Mouse (Mus musculus): ENCODE measurements around the gene Gm17428.
"Not testable (repeated sequence)": the region's sequence is repeated elsewhere in the genome, so short reads cannot be mapped to it uniquely, and the experiment has no call there.

The Gm17428 gene

DNA sequence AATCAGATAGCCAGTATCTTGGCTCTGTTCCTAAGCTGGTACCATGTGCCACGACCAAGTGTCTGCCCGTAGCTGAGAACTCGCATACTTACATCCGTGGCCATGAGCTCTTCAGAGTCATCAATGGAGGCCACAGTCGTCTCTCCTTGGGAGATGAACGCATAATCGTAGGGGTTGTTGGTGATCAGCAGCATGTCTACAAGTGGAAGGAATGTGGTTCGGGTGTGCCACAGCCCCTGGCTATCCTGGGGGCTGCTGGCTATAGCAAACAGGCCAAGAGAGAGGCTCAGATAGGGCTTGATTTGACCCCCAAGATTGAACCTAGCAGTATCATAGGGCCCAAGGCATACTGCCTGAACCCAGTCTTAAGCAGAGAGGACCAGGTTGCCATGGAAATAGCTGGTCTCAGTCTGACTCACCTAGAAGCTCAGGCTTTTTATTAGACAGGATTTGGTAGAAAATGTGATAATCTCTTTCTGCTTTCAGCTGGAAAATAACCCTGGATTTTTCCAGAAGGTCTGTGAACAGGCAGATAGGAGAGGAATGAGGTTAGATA is 13.2 kb downstream of the Gm17428 start:
- no peak for DNase-seq (ENCODE audit: low spot score)

- DNase-seq (ENCODE audit: low spot score) = no peak
These were observed 15.5 kb downstream of the Gm17428 start for GRCm38 (mm10) chr14:54992196-54992595.

DNA sequence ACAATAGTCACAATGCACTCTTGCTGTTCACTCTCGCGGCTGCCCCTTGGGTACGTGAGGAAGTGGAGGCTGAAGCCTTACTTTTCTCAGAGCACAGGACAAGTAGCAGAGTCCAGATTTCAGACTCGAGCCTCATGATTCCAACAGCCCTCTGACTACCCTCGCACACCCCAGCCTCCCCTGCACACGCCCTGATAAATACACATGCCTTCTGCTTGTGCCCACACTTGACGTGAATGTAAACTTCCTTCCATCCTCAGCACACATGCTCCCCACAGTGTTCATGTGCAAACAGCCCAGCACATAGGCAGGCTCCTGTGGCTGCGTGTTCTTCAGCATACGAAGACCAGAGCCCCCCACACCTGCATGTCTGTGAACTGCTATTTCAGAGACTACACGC is 16.9 kb downstream of the Gm17428 start:
- no peak for DNase-seq (ENCODE audit: low spot score)

- DNase-seq (ENCODE audit: low spot score) = no peak
These were observed 17.6 kb downstream of the Gm17428 start, which contains the start of gene Myh7 for GRCm38 (mm10) chr14:54994136-54994868. Gene Myh7 (minus strand): TSS chr14:54994626.

DNA sequence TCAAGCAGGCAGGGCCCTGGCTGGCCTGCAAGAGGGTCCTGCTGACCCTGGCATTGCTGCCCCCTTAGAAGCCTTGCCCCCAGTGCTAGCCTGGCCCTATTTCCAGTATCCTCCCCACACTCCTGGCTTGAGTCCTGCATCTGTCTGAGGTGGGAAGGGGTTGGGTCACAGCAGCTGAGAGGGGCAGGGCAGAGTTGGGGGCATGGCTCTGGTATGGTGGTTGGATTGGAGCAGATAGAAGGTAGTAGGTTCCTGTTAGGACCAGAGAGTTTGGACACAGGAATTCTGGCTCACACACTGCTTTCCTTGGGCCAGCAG is 18.1 kb downstream of the Gm17428 start:
- no peak for DNase-seq (ENCODE audit: low spot score)

DNA sequence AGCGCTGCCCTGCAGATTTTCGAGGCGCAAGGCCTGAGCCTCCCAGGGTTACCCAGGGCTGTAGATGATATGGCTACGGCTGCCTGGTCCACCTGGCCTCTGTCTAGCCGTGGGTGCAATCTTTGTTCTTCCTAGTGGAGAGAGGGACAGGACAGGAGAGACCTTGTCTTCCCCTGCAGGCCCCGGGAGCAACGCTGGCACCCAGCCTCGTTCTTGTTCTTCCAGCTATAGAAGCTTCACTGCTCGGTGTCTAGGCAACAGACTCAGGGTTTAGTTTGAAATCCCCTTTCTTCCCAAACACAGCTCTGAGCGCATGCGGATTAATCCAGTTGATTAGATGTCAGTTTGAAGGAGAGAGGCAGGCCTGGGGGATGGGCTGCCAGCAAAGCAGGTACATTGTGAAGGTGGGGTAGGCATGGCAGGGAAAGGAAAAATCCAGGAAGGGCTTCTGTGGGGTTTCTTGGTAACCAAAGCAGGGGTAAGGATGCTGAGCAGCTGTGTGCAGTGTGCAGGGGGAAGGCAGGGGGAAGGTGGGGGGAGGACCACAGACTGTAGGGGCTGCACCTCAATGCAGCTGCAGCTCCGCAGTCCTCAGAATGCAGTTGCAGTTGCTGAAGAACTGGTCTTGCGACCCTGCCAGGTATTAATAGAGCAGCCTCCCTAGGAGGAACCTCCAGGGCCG is 18.9 kb downstream of the Gm17428 start:
- DNase-seq (ENCODE audit: low spot score) = no peak

DNA sequence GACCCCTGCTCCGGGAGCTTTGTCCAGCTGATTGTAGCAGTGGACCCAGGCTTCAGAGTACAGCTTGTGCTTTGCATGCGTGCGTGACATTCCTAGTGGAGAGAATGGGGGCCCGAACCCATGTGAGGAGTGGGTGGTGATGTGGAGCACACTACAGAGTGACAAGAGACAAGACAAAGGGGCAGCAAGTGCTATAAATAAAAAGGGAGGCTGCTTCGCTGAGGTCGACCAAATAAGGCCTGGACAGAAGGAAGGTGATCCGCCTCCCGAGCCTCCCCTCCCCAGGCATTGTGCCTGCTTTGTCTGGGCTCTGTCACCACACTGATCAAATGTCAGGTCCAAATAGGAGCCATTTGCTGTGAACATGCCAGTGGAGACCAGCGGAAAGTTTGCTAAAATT is 20.1 kb downstream of the Gm17428 start:
- no peak for DNase-seq (ENCODE audit: low spot score)

DNA sequence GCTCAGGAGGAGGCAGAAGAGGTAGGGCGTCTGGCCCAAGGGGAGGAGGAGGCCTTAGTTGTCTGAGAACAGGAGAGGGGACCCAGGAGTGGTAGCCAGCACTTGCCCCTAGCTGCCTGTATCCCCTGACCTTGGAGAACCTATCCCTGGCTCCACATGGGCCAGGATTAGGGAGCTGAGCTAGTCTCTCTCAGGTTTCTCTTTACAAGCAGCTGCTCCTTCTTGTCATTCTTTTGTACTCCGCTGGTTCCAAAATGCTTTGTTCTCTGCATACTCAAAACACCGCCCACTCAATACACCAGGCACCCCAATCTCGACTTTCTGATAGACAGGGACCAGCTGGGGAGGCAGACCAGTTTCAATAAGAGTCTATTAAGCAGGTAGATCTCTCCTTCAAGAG is 20.6 kb downstream of the Gm17428 start:
- DNase-seq (ENCODE audit: low spot score) = no peak

- no peak for DNase-seq (ENCODE audit: low spot score)
These were observed 21.9 kb downstream of the Gm17428 start for GRCm38 (mm10) chr14:54998680-54999079.

- not testable (repeated sequence) for DNase-seq (ENCODE audit: low spot score)
These were observed 23.1 kb downstream of the Gm17428 start for GRCm38 (mm10) chr14:54999868-55000267.

DNA sequence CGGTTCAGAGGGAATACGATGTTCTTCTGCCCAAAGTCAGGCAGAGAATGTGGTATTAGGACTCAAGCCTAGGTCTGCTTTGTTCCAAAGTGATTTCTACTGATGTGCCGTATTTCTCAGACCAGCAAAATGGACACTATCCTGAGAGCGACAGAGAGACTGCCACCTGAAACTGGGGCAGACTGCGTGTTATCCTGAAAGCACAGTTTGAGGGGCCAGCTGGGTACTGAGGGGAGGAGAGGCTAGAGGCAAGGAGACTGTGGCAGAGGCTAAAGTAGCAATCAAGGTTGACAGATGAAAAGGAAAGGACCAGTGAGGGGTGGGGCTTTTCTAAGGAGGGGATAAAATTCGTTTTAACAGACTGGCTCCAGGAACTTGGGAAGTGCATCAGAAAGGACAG is 24.1 kb downstream of the Gm17428 start:
- no peak for DNase-seq (ENCODE audit: low spot score)

DNA sequence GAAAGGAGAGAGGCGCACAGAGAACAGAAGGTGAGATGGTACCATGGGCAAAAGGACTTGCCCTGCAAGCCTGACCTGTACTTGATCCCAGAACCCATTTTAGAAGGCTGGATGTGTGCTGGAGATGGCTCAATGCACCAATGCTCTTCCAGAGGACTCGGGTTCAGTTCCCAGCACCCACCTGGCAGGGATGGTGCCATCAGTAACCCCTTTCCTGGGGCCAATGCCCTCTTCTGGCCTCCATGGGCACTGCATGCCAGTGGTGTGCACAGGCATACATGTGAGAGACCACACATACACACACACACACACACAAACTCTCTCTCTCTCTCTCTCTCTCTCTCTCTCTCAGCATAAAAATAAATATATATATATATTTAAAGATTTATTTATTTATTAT is 24.7 kb downstream of the Gm17428 start:
- no peak for DNase-seq (ENCODE audit: low spot score)

GRCm38 (mm10) chr14:55001938-55002686 is 25.4 kb downstream of the Gm17428 start:
- no peak for DNase-seq (ENCODE audit: low spot score)

DNA sequence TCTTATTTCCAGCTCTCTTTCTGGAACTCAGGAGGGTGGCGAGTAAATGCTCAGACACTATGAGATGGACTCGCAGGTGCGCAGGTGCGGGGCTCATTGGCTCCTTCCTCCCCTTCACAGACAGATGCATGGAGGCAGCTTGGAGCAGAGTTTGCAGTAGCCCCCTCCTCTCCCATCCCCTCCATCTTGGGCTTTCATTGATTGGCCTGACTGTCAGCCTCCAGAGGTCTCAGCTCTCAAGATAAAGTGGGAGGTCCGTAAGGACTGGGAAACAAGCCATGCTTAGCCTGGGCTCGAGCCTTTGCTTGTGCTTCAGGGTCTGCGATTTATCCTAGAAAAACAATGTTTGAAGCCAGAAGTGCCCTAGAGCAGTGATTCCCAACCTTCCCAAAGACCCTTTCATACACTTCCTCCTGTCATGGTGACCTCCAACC is 26.0 kb downstream of the Gm17428 start:
- no peak for DNase-seq (ENCODE audit: low spot score)

DNA sequence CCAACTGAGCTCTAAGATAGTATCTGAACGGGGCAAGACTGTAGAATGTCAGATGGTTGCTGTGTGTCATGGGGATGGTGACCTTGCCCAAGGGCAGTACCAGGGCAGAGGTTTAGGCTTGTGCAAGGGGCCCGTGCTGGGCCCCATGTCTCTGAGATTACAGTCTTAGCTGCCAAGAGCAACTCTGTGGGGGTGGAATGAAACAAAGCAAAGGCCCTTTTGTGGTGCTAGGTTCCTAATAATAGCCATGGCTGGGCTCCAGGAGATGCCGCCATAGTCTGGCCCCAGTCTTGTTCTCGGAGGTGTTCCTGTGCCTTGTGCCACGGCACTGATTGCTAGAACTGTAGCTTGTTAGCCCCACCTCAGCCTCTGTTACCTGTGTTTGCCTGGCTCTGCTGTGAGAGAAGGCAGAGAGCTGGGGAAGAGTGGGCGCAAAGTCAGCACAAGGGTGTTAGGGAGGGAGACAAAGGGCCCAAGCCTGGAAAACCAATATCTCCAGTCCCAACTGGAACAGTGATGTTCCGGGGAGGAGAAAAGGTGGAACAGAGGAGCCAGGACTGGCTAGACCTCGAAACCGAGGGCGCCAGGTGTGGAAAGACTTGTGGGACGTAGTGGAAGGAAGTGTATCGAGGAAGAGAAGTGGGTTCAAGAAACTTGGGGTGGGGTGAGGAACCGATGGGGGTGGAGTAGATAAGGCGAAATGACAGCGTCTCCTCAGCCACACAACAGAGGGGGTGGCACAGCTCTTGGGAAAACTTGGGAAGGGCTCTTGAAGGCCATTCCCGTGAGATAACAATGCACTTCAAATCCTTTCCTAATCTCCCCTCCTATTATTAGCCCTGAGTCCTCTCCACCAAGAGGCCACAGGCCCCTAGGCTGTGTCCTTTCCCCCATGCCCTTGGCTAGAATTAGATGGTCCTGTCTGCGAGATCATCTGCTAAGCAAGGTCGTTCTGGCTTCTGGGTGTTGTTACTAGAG is 27.4 kb downstream of the Gm17428 start:
- no peak for DNase-seq (ENCODE audit: low spot score)

DNA sequence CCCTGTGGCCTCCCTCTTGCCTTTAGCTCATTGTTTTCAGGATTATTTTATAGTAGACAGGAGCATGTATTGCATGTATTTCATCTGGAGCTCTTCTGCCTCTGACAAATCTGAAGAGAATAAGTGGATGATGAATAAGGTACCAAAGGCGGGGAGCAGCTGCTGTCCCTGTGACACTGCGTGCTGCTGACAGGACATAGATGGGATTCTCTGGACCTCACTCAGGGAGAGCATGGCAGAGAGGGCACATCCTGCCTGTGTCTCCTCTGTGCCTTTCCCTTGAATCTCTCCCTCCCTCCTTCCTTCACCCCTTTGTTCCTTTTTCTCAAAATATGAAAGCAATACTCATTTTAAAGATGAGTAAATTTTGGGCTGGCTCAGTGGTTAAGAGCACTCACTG is 28.8 kb downstream of the Gm17428 start:
- no peak for DNase-seq (ENCODE audit: low spot score)

GRCm38 (mm10) chr14:55005967-55006366 is 29.2 kb downstream of the Gm17428 start:
- no peak for DNase-seq (ENCODE audit: low spot score)

DNA sequence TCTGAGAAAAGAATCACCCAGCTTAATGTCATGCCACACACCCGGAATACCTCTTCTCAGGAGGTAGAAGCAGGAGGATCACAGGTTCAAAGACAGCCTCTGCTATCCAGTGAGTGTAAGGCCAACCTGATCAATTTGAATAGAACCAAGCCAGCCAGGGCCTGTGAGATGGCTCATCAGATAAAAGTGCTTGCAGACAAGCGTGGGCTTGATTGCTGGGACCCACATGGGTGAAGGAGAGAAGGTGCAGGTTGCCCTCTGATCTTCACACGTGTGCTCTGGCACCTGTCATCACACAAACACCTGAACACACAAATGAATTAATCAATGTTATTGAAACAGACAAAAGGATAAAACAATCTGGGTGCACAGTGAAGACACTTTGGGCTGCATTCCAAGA is 29.8 kb downstream of the Gm17428 start:
- no peak for DNase-seq (ENCODE audit: low spot score)

DNA sequence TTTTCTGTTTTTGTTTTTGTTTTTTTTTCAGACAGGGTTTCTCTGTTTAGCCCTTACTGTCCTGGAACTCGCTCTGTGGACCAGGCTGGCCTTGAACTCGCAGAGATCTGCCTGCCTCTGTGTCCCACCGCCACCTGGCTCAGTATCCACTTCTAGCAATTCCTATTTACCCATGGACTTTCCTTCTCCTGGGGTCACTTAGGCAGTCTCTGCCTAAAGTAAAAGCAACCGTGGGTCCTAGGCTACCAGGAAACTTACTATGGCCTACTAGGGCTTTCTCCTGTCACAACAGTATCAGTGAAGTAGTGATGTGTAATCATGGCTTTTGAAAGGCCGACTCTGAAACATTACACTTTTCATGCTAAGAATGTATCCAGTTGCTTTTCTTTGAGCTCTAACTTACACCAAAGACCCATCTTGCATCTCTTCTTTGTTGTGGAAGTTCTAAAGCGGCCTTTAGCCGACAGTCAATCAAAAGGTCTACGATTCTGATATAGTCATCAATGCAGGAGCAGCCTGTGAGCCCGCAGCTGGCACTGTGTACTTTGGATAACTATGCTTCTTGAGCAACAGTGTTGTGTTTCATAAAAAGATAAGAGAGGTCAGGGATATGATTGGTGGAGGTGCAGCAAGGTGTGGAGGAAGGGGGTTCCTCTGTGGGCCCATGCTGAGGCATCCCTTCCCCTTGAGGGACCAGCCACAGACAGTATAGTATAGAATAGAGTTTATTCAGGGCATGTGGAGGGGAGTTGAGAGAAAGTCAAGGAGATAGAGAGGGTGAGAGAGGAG is 30.6 kb downstream of the Gm17428 start:
- DNase-seq (ENCODE audit: low spot score) = no peak

DNA sequence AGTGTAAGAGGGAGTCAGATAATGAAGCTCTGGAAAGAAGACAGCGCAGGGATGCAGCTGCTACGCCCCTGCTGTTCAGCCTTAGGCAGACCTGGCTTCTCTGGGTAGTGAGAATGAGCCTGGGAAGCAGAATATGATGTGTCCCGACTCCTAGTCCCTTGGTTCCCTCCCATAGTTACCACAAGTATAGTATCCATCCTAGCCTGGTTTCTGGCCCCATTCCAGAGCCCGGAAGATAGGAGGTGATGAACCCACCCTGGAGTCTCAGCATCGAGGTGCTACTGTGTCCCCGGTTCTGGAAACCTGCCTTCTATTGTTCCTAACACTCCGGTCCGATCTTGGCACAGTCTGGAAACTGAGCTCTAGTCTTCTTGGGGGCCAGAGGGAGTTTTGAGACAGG is 31.7 kb downstream of the Gm17428 start:
- no peak for DNase-seq (ENCODE audit: low spot score)

DNA sequence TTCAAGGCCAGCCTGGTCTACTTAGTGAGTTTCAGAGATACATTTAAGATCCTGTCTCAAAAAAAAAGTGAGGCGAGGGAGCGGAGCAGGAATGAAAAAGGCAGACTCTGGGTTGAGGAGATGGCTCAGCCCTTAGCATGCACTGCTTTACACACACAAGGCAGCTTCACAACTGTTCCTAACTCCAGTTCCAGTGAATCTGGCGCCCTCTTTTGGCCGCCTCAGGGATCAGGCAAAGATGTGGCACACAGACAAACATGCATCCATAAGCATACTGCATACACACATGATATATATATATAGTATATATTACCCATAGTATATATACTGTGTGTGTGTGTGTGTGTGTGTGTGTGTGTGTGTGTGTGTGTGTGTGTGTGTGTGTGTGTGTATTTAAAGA is 34.4 kb downstream of the Gm17428 start:
- DNase-seq (ENCODE audit: low spot score) = no peak
